Mouse (Mus musculus) C2C12 (cell line): ENCODE measurements around the gene Rnf149.
"Not testable (repeated sequence)": the region's sequence is repeated elsewhere in the genome, so short reads cannot be mapped to it uniquely, and the experiment has no call there.

Experiments used
- CEBPB ChIP-seq: IDR thresholded peaks from one replicate; pipeline ENCODE4 v1.6.1; 2011; ENCODE audit warnings: low read depth, mild to moderate bottlenecking, control low read depth, moderate library complexity
- CTCF ChIP-seq: IDR thresholded peaks from one replicate; pipeline ENCODE4 v1.5.1; 2011; ENCODE audit not compliant: control insufficient read depth, insufficient read depth, insufficient read length
- FOSL1 ChIP-seq: IDR thresholded peaks from one replicate; pipeline ENCODE4 v1.8.0; 2011; ENCODE audit warnings: mild to moderate bottlenecking, low read length; ENCODE audit not compliant: poor library complexity, insufficient read depth, severe bottlenecking
- MAX ChIP-seq: IDR thresholded peaks from one replicate; pipeline ENCODE4 v1.6.1; 2011; ENCODE audit warnings: mild to moderate bottlenecking, control low read depth
- MYOD1 ChIP-seq: IDR thresholded peaks from one replicate; pipeline ENCODE4 v1.6.1; 2011; ENCODE audit warnings: low read depth; ENCODE audit not compliant: control insufficient read depth, insufficient read length
- MYOG ChIP-seq: IDR thresholded peaks from one replicate; pipeline ENCODE4 v1.6.1; 2011; ENCODE audit not compliant: control insufficient read depth, insufficient read length; ENCODE audit errors: extremely low read depth
- USF1 ChIP-seq: IDR thresholded peaks from one replicate; pipeline ENCODE4 v1.6.1; 2011; ENCODE audit warnings: low read depth, mild to moderate bottlenecking, control low read depth, moderate library complexity

DNA sequence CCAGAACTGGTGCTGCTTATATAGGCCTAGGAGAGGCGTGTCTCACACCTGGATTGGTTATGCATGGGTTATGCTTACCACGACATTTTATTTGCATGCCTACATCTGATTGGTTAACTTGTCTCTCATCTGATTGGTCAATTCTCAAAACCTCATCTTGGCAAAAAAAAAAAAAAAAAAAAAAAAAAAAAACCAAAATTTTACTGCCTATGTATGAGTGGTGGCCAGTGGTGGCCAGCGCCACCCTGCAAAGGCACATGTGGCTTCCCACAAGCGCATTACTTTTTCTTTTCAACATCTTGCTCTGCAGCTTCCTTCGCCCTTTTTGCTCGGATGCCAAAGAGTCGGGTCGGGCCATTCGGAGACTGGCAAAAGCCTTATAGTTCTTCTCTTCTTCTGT, 19.9 kb upstream of the Rnf149 start:
- not testable (repeated sequence) for TF ChIP-seq CTCF, FOSL1, MAX, MYOG, CEBPB, USF1, MYOD1
